Mouse (Mus musculus): ENCODE results near the gene Cbarp. TPM values are rescaled to one million over a fixed set of nuclear protein-coding genes. Genes with fewer than 3 reads are reported as not detected.
A peak's percentile ranks its signal among the peaks of the same experiment; 100 is the strongest.

Cbarp gene
- total and polyA plus RNA-seq, 3 experiments = 3.0 to 4.9 (median 3.9) TPM

GRCm38 (mm10) chr10:80115290-80115943 is 25.2 kb downstream of the Cbarp start, which contains the start of gene Stk11:
Gene Stk11 (plus strand): TSS chr10:80115803.
- Histone ChIP-seq H3K9ac (ENCODE audit: low read depth, low read length) (peak within 1 kb of the TSS; percentile 90), H3K27ac (peak within 1 kb of the TSS; percentile 95), H3K27me3 (ENCODE audit: control insufficient read depth, insufficient read depth, low read length) (no peaks in the 10 kb centered on the region), H3K4me1 (ENCODE audit: control insufficient read depth, insufficient read depth, low read length) (peaks cover 21% of the 10 kb centered on the region), H3K79me2 (replicated peaks; ENCODE audit: control insufficient read depth, insufficient read depth, low read length) (peaks cover 12% of the 10 kb centered on the region), H3K4me3 (peak within 1 kb of the TSS; percentile 94), H3K36me3 (ENCODE audit: control insufficient read depth, insufficient read depth, low read length) (peaks cover 7% of the 10 kb centered on the region; the same call in 1 of the 2 replicates)
- TF ChIP-seq CTCF (IDR thresholded peaks at IDR 0.05) = peak; percentile 47
- TF ChIP-seq EP300 (IDR thresholded peaks at IDR 0.05; ENCODE audit: insufficient read depth, low read depth, low read length) = 0 out of 2 replicates have a peak, but pooled peaks have one; percentile 47
- TF ChIP-seq POLR2A (IDR thresholded peaks at IDR 0.05; ENCODE audit: insufficient read depth, low read depth, low read length) = peak; percentile 86
- intact Hi-C loops (cut with DNase I) = loop anchor here (2.0 kb wide), 3 partner anchors 51 to 129 kb away; partner anchors contain the start of gene Polr2e
- WGBS = under 1% methylated on average over 69 of the region's 70 CpGs
- peak; percentile 97 to 99 for DNase-seq

- H3K4me1 ChIP-seq (ENCODE audit: control insufficient read depth, insufficient read depth, low read length) = peaks cover 16% of the 10 kb centered on the region
- WGBS = 4% methylated on average over 27 of the region's 27 CpGs
These were observed 26.0 kb downstream of the Cbarp start for GRCm38 (mm10) chr10:80114341-80115284.

GRCm38 (mm10) chr10:80107678-80108077 is 33.0 kb downstream of the Cbarp start:
- intact Hi-C loops (cut with DNase I) = no loop called here
- Histone ChIP-seq H3K4me3 (no peak overlapping the region), H3K79me2 (replicated peaks; ENCODE audit: control insufficient read depth, insufficient read depth, low read length) (no peaks in the 10 kb centered on the region), H3K4me1 (ENCODE audit: control insufficient read depth, insufficient read depth, low read length) (peaks cover 2% of the 10 kb centered on the region), H3K27me3 (ENCODE audit: control insufficient read depth, insufficient read depth, low read length) (no peaks in the 10 kb centered on the region), H3K36me3 (ENCODE audit: control insufficient read depth, insufficient read depth, low read length) (no peaks in the 10 kb centered on the region), H3K27ac (no peak overlapping the region), H3K9ac (ENCODE audit: low read depth, low read length) (no peak overlapping the region)
- no peak for TF ChIP-seq EP300 (IDR thresholded peaks at IDR 0.05; ENCODE audit: insufficient read depth, low read depth, low read length)
- no peak for TF ChIP-seq POLR2A (IDR thresholded peaks at IDR 0.05; ENCODE audit: insufficient read depth, low read depth, low read length)
- no peak for TF ChIP-seq CTCF (IDR thresholded peaks at IDR 0.05)
- 42% methylated on average over 6 of the region's 6 CpGs for WGBS
- no peak for DNase-seq

More at GRCm38 (mm10) chr10:80114341-80115284, 26.0 kb downstream of the Cbarp start:
- no peaks in the 10 kb centered on the region for H3K27me3 ChIP-seq (ENCODE audit: control insufficient read depth, insufficient read depth, low read length)
- intact Hi-C loops (cut with DNase I) = loop anchor here (1.0 to 5.0 kb wide), 5 partner anchors 37 to 128 kb away; partner anchors contain the start of gene Polr2e
- peak overlapping the region; percentile 95 for H3K27ac ChIP-seq
- peaks cover 8% of the 10 kb centered on the region for H3K79me2 ChIP-seq (replicated peaks; ENCODE audit: control insufficient read depth, insufficient read depth, low read length)
- H3K36me3 ChIP-seq (ENCODE audit: control insufficient read depth, insufficient read depth, low read length) = peaks cover 7% of the 10 kb centered on the region; the same call in 1 of the 2 replicates
- peak overlapping the region; percentile 66 for H3K4me3 ChIP-seq
- H3K9ac ChIP-seq (ENCODE audit: low read depth, low read length) = peak overlapping the region; percentile 77
- peak; percentile 91 to 93 for DNase-seq
- 0 out of 2 replicates have a peak, but pooled peaks have one; percentile 7 for TF ChIP-seq POLR2A (IDR thresholded peaks at IDR 0.05; ENCODE audit: insufficient read depth, low read depth, low read length)
- peak; percentile 87 for TF ChIP-seq EP300 (IDR thresholded peaks at IDR 0.05; ENCODE audit: insufficient read depth, low read depth, low read length)
- no peak; the same call in none of the 2 replicates for TF ChIP-seq CTCF (IDR thresholded peaks at IDR 0.05)

GRCm38 (mm10) chr10:80105926-80106325 is 34.7 kb downstream of the Cbarp start:
- intact Hi-C loops (cut with DNase I) = no loop called here
- Histone ChIP-seq H3K27ac (no peak overlapping the region), H3K27me3 (ENCODE audit: control insufficient read depth, insufficient read depth, low read length) (no peaks in the 10 kb centered on the region), H3K9ac (ENCODE audit: low read depth, low read length) (no peak overlapping the region), H3K79me2 (replicated peaks; ENCODE audit: control insufficient read depth, insufficient read depth, low read length) (peaks cover 7% of the 10 kb centered on the region), H3K36me3 (ENCODE audit: control insufficient read depth, insufficient read depth, low read length) (no peaks in the 10 kb centered on the region), H3K4me1 (ENCODE audit: control insufficient read depth, insufficient read depth, low read length) (peaks cover 9% of the 10 kb centered on the region), H3K4me3 (no peak overlapping the region)
- DNase-seq = no peak
- no peak for TF ChIP-seq POLR2A (IDR thresholded peaks at IDR 0.05; ENCODE audit: insufficient read depth, low read depth, low read length)
- no peak for TF ChIP-seq CTCF (IDR thresholded peaks at IDR 0.05)
- no peak for TF ChIP-seq EP300 (IDR thresholded peaks at IDR 0.05; ENCODE audit: insufficient read depth, low read depth, low read length)
- 79% methylated on average over 5 of the region's 5 CpGs for WGBS

GRCm38 (mm10) chr10:80105460-80105859 is 35.2 kb downstream of the Cbarp start, which contains the start of gene Sbno2:
Gene Sbno2 (minus strand): TSS chr10:80105571.
- H3K27me3 ChIP-seq (ENCODE audit: control insufficient read depth, insufficient read depth, low read length) = no peaks in the 10 kb centered on the region
- TF ChIP-seq EP300 (IDR thresholded peaks at IDR 0.05; ENCODE audit: insufficient read depth, low read depth, low read length) = no peak
- intact Hi-C loops (cut with DNase I) = no loop called here
- no peaks in the 10 kb centered on the region for H3K36me3 ChIP-seq (ENCODE audit: control insufficient read depth, insufficient read depth, low read length)
- H3K9ac ChIP-seq (ENCODE audit: low read depth, low read length) = no peak within 1 kb of the TSS
- 74% methylated on average over 5 of the region's 5 CpGs for WGBS
- no peak for DNase-seq
- no peak within 1 kb of the TSS for H3K4me3 ChIP-seq
- H3K79me2 ChIP-seq (replicated peaks; ENCODE audit: control insufficient read depth, insufficient read depth, low read length) = peaks cover 9% of the 10 kb centered on the region
- no peak within 1 kb of the TSS for H3K27ac ChIP-seq
- H3K4me1 ChIP-seq (ENCODE audit: control insufficient read depth, insufficient read depth, low read length) = peaks cover 12% of the 10 kb centered on the region

Data from heart, adult 2 months (tissue).